Mouse (Mus musculus) retina, postnatal 7 days (tissue): ENCODE measurements around the gene Pde11a.
A peak's percentile ranks its signal among the peaks of the same experiment; 100 is the strongest.

ENCODE experiments used
- DNase-seq: peaks from one replicate; pipeline ENCODE4 v3.0.0-alpha.2; 2012; ENCODE audit warnings: low read depth, low spot score

Gene Pde11a

DNA sequence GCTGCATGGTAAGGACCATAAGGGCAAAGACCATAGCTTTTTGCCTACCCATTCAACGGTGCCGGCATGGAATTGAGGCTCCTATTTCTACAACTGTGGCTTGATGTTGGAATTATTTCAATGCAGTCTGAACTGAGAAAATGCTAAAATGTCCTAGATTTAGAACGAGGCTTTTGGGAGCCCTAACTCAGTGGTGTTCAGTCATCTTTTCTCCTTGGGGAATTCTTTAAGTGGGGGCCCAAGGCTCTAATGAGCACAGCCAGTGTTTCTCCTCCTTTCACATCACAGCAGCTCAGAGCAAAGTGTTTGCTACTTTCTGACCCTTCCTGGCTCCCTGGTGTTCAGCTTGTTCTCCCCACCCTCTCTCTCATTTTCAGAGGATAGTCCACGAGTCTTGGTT, 175.8 kb downstream of the Pde11a start:
- no peak for DNase-seq

DNA sequence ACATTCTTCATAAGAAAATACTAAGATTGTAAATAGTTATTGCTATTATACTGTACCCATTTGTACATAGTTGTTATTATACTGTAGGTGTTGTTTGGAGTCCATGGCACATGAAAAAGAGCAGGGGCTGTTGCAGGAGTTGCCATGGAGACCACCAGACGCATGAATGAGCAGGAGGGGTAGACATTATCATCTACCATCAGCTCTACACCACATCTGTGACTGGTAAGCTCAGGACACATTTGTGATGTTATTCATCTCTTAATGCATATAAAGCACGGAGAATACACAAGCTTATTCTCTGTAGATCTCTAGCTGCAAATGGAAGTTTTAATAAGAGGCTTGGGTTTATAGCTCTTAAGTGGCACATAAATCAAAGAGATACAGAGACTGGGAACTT, 179.6 kb downstream of the Pde11a start:
- no peak for DNase-seq

DNA sequence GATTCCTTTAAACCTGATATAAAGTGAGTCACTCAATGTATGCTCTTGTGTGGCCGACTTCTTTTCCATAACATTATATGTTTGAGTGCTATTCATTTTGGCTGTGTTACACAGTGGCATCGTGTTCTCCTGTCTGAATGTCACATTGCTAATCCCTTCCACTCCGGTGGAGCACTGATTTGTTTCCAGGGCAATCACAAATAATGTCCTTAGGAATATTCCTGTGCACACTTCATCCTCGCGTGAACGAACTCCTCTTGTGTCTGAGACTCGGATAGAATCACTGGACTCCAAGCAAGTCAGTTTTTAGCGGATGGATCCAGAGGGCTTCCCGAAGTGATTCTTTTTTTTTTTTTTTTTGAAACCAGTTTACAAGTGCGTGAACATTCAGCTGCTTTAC, 197.4 kb downstream of the Pde11a start:
- DNase-seq = no peak

DNA sequence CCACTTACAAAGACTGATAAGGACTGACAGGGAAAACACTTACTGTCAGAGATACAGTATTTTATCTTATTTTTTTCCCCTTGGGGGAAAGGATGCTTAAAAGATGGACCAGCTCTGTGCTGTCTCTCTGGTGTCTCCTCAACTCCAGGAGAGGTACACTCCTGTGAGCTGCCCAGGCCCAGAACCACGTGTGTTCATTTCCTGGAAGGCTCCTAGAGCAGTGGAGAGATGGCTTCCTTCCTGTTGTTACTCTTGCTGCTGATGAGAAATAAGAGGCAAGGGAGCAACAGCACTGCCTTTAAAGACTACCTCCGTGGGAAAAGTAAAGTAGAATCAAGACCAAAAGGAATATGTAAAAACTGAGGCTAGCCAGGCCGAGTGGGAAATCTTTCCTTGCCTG, 205.6 kb downstream of the Pde11a start:
- DNase-seq = no peak

DNA sequence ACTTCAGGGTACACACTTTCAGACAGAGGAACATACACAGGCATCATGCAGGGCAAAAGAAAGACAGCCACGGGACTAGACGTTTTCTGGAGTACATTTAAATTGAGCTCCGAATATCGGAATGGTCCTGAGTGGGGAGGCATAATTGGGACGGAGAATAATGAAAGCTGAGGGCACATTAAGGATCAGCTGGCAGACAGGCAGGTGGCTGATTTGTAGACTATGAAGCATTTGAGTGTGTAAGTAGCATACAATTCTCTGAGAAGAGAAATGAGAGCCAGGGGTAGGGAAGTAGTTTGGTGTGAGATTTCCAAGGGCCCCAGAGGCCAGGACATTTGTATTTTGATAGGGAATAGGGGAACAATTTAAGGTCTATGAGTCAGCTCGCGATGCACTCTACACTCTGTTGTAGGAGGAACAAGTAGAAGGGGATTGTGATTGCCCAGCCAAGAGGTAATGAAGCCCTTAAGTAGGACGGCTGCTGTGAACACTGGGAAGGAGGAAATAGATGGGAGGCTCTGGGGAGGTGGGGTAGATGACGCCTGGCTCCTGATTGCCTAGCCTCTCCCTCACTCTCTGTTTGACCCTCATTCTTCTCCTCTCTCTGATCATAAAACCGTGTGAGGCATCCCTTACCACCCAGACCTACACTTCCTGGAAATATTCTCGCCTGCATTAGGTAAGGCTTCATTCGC, 208.5 kb downstream of the Pde11a start:
- DNase-seq = no peak

DNA sequence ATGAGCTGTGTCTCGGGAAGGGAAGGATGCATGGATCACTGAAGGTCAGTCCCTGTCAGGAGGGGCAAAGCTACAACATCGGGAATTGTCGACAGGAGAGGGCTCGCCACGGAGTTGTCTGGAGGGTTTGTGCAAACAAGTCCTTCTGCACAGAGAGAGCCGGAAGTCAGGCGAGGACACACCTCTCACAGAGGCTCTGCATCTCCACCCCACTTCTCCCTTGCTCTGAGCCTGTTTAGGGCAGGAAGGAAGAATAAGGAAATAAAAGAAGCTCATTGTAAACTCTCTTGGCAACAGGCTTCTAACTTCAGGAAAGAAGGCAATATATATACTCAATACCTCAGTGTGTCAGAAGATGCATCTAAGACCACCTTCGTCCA, 209.5 kb downstream of the Pde11a start:
- no peak for DNase-seq

DNA sequence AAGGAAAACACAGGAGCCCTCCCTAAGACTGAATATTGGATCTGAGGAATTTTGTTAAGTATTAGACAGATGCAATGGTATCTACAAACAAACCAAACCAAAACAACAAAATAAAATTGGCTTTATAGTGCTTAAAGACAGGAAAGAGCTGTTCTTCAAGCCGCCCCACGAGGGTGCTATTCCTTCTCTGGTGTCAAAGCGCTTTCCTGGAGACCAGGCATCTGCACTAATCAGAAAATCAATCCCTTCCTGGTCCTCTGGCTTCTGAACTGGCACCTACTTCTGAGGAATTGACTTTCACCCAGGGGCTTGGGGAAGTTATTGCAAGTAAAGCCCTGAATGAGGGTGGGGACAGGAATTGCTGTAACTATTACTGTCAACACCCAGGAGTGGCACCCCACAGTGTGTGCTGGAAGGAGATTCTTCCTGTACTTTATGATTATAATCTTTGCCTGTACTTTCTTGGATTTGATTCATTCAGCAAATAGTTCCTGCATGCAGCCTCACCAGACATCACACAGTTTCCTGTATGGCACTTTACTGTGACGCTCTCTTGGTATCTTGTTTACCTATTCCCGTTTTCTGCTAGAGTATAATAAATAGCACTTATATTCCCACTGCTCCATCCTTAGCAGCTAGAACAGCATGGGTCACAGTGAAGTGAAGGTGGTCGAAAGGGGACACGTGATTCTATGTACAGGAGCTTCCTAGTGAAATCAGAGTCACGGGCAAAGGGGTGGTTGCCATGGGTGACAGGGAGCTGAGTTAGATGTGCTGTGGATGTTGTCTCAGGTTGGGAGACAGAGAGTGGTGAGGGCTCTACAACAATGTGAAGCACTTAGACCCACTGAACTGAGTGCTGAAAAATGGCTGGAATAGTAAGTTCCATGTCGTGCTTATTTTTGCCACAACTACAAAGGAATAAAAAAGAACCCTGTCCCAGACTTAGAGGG, 210.2 kb downstream of the Pde11a start:
- no peak for DNase-seq

DNA sequence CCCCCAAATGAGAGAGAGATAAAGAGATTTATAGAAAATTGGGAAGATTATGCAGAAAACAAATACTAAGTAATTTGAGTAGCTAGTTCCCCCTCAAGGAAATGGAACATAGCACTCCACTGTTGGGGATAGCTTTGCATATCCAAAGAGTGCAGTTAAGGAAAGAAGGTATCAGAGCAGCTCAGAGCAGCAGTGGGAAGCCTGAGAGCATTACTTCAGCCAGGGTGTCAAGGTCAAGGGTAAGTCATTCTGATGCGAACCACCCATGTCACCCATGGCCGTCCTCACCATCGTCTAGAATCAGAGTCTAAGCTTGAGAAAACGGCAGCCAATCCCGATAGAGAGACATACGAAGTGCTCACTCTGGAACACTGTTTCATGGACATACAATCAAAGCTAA, 211.9 kb downstream of the Pde11a start:
- DNase-seq = no peak

DNA sequence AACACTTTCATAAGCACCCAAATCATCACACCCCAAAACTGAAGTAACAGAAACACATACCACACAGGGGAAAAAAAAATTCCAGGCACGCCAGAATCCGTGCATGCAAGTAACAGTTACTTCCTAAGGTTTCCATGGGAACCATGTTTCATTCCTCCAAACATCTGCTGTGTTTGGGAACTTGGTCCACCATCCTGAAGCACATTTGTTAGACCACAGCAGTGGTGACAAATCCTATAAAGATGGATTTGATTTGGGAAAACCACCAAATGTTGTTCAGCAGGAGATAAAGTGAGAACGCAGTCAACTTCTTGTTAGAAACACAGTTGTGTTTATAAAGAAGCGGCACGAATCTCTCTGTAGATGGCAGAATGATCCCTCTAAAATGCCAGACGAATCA, 213.8 kb downstream of the Pde11a start:
- DNase-seq = no peak

DNA sequence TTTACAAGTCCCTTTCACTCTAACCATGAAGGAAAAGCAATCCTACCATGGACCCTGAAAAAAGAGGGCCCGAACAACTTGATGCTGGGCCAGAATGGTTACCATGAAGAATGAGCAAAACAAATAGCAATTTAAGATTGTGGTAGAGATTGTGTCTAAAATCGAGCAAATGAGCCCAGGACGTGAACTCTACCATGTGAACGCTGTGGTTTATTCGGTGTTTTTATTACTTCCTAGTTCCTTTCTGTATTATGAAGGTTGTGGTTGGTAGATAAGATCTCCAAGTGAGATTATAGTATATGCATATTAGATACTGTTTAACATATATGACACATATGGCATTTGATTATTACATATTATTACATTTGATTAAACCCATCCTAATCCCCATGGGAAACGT, 216.4 kb downstream of the Pde11a start:
- no peak for DNase-seq

DNA sequence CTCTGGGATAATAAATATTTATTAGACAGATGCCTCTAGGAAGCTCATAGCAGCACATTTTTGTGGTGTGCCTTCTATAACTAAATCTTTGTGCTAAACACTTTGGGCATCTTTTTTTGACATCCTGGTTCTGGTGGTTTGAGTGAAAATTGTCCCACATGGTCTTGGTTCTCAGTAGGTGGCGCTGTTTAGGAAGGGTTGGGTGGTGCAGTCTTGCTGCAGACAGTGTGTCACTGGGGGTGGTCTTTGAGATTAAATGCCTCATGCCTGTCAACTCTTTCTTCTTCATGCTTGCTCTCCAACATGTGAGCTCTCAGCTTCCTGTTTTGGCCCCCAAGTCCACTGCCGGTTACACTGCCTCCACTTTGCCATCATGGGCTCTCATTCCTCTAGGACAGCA, 218.7 kb downstream of the Pde11a start:
- no peak for DNase-seq

DNA sequence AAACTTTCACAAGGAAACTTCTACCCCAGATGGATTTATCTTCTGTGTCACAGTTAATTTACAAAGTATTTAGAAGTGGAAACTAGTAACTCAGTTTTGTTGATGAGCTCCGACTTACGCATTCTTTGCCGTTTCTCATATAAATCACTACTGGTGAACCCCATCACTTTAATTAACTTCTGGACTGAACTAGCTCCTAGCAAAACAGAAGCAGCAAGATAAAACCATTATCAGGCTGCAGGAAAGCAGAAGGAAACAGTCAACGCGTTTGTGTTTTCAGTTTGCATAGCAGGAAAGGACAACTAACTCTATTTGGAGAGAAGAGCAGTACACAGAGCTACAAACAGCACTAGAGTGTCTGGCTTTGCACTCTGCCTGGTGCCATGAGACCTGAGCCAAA, 220.1 kb downstream of the Pde11a start:
- no peak for DNase-seq

DNA sequence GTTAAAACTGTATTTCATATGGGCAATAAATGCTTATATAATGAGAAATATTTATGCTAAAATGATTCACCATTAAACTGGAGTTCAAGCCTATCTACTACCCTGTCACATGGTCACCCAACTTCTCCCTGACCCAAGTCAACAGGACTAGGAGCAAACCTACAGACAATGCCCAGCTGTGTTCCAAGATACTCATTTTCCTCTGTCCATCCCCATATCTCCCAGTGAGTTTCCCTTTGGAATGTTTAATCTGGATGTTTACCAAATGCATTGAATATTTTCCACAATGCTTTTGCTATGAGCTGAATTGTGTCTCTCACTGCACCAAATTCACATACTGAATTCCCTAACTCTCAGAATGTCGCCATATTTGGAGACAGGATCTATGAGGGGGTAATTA, 221.4 kb downstream of the Pde11a start:
- DNase-seq = no peak

DNA sequence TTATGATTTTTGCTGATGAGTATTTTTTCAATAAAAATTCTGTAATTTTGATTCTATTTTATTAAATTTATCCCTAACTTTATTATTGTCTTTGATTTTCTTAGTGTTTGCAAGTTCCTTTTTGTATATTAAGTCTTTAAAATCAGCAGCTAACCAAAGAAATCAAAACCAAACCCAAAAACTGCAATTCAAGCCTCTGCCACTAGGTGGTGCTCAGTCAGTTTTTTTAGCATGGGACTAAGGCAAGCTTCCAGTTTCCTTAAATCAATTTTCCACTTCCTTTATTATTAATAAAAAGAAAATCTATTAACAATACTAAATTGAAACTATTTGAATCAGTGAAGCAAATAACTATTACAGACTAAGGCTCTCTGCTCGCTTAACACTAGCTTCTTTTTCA, 222.9 kb downstream of the Pde11a start:
- peak; percentile 38 for DNase-seq

DNA sequence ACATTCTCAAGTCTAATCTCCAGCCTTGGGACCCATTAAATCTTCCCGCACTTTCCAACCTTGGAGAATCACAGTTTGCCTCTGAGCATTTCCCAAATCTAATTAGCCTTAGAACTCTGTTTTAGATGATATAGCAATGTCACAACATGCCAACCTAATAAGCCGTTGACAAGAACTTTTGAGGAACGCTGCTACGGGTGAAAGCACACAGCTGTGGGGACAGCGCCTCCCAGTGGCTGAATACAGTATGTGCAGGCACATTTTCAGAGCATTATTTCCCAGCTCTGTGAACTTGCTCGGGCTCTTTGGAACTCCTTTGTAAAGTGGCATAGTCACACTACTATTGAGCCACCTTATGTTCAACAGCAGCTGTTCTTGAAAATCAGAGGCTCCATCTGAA, 223.8 kb downstream of the Pde11a start:
- no peak for DNase-seq

DNA sequence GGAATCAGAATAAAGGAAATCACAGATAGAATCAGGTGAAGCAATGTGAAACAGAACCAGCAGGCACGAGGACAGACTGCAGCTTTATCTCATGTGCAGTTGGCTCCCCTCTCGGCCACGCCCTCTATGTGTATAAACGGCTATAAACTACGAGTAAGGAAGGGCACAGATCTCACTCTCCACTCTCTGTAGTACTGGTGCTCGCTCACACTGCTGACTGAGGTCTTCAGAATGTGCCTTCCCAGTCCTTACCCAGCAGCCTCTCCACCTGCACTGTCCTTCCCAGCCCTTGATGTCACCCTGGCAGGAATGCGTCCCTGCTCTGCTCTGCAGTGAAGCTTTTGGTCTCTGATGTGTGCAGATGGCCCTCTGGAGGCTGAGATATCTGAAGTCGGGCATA, 228.9 kb downstream of the Pde11a start:
- DNase-seq = no peak

DNA sequence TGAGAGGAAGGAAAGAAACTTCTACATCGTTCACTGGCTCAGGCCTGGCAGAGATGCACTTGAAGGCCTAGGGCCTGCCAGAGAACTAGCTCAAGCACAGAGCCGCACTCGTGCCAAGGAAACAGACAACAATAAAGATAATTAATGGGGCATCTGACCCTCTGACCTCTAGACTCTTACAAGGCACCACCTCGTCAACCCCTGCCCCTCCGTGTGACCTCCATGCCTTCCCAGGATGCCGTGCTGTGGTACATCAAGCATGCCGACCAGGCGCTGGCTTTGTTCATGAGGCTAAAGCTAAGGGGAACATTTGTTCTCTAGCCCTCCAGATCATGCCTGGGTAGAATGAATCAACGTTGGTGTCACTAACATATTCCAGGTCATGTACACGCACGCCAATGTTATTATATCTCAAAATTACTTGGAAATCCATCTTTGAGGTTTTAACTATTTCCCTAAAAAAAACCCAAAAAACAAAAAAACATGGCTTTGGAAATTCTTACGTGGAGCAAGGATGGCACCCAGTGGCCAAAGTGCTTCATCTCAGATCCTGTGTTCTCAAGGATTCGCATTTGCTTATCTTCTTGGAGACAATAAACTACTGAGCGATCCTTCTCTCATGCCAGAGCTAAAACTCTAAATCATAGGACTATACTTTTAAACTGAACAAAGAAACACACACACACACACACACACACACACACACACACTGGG, 236.5 kb downstream of the Pde11a start:
- DNase-seq = no peak

DNA sequence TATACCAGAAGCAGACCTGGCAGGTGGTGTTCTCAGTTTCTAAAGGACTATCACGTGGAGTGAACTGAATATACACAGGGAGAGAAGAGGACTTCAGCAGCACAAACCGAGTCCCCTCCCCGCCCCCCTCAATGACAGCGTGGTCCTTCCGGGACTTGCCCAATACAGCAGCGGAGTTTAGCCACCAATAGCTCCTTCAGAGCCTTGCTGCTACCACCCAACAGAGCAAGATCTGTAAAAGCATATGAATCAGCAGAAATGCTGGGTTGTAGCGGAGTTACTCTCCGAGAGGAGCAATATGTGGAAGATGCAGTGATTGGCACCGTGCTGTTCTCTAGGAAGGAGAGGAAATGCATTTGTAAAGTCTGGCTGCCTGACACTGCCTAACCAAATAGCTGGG, 238.0 kb downstream of the Pde11a start:
- DNase-seq = no peak

DNA sequence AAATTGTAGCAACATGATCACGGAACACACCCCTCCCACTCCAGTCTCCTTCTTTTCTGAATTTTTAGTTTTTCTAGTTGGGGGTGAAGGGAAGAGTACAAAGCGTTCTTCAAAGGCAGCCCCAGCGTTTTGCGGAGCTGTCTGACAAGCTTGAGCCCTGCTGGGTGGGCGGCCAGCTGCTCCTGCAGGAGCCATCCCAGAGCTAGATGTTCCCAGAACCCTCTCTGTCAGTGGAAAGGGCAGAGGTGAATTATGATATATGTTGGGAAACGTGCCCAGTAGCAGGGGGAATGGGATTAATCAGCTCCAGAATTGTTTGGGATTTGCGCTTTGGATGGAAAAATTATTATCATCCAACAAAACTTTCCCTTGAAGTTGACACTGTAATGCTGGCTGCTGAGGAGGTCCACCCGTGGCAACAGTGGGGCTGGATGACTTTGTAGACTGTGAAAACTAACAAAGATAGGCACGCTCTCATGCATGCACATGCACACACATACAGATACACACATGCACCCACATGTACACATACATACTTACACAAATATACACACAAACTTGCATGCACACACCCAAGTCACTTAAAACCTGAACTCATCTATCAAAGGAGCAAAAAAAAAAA, 238.7 kb downstream of the Pde11a start:
- no peak for DNase-seq

DNA sequence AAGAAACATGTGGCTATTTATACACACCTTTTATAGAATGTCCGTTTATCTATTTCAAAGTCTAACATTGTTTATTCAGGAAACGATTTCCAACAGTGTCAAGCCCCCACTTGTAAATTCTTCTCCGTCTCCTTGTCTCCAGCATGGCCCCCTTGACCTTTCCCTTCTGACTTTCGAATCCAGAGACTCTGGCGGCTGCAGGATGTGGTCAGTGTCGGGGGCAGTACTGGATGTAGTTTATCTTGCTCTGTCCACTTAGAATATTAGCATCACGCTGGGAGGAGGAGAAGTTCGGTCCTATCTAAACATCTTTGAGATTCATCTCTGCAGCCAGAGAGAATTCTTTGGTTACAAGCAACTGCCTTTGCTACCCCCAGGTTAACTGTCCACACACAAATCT, 240.2 kb downstream of the Pde11a start:
- DNase-seq = no peak

DNA sequence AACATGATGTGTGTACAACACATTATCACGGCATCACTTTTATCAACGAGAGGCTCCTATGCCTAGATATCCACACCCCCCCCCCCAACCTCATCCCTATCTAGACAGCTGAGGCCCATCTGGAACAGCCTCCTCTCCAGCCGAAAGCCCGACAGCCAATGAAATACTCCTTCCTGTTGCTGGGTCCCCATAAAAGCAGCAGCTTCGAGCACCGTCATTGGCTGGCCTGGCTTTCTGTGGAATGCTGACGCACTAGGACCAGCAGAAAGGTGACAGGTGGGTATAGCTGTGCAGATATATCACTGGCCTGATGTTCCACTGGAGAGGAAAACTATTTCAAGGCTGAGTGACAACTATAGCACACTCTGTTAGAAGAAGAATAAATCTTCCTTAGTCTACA, 240.7 kb downstream of the Pde11a start:
- no peak for DNase-seq

DNA sequence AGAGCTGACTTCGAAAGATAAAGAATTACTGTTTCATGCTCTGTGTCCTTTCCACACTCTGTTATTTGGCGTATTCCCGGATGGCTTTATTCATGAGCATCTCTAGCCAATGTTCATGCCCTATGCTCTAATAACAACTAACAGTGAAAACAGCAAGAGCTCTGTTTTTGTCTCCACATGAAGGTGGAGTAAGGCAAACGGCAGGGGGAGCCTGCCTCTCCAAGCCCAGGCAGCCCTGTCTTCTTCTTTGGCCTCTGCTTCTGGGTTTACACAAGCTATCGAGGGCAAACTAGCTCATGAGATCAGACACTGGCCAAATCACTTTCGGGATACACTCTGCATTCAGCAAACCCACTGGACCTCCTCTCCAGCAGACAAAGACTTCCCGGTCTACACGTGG, 241.3 kb downstream of the Pde11a start:
- no peak for DNase-seq
